Mouse (Mus musculus): ENCODE measurements around the gene Mageb16.

Gene Mageb16

GRCm38 (mm10) chrX:79671411-79671810 is at the start of gene Mageb16:
Mageb16 (minus strand) TSS chrX:79671435.
- no peak for DNase-seq

- no peak for DNase-seq
Measured at GRCm38 (mm10) chrX:79651091-79651490, 20.1 kb downstream of the Mageb16 start.

GRCm38 (mm10) chrX:79635396-79635795 is 35.8 kb downstream of the Mageb16 start:
- DNase-seq, result no peak

- no peak for DNase-seq
Measured at GRCm38 (mm10) chrX:79606462-79606861, 64.8 kb downstream of the Mageb16 start.
